Mouse (Mus musculus): ENCODE measurements around the gene Gm26938. TPM values are rescaled to one million over a fixed set of nuclear protein-coding genes. Genes with fewer than 3 reads are reported as not detected.

Gene Gm26938
- polyA plus RNA-seq, 1 experiment from 2014 or later = not detected

DNA sequence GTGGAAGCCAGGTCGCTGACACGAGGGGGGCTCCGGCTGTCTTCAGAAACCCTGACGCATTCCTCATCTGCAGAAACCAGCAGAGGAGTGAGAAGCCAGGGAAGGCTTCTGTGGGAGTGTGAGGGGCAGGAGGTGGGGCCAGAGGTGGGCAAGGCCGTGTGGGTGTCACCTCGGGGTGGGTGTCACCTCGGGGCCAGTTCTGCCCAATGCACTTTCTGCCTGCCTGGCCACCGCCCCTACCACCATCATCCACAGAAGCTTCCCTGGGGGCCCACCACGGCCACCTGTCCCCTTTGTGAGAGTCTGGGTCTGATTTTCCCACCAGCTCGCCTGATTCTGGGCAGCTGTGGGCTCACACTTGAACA, 13.1 kb downstream of the Gm26938 start:
- peaks cover 9% of the 10 kb centered on the region for H3K27me3 ChIP-seq (ENCODE audit: control insufficient read depth, insufficient read depth, low read length)
- no peak overlapping the region for H3K9ac ChIP-seq (replicated peaks; ENCODE audit: low read length)
- no peaks in the 10 kb centered on the region for H3K4me1 ChIP-seq (ENCODE audit: control insufficient read depth, insufficient read depth, low read length)
- 43% methylated on average over 10 of the region's 10 CpGs for WGBS
- no peaks in the 10 kb centered on the region for H3K36me3 ChIP-seq (replicated peaks; ENCODE audit: control insufficient read depth, insufficient read depth, low read depth, low read length)
- H3K9me3 ChIP-seq (replicated peaks; ENCODE audit: control insufficient read depth, low read length) = no peaks in the 10 kb centered on the region
- no peak overlapping the region for H3K4me3 ChIP-seq (ENCODE audit: low read depth, low read length)
- no peak for ATAC-seq (replicated peaks; ENCODE audit: insufficient number of reproducible peaks, low FRiP score, low TSS enrichment, low read depth)
- H3K27ac ChIP-seq (replicated peaks; ENCODE audit: low read depth, low read length) = no peak overlapping the region
- DNase-seq (ENCODE audit: low spot score) = no peak
- no peak overlapping the region for H3K4me2 ChIP-seq (ENCODE audit: low read depth, low read length)

DNA sequence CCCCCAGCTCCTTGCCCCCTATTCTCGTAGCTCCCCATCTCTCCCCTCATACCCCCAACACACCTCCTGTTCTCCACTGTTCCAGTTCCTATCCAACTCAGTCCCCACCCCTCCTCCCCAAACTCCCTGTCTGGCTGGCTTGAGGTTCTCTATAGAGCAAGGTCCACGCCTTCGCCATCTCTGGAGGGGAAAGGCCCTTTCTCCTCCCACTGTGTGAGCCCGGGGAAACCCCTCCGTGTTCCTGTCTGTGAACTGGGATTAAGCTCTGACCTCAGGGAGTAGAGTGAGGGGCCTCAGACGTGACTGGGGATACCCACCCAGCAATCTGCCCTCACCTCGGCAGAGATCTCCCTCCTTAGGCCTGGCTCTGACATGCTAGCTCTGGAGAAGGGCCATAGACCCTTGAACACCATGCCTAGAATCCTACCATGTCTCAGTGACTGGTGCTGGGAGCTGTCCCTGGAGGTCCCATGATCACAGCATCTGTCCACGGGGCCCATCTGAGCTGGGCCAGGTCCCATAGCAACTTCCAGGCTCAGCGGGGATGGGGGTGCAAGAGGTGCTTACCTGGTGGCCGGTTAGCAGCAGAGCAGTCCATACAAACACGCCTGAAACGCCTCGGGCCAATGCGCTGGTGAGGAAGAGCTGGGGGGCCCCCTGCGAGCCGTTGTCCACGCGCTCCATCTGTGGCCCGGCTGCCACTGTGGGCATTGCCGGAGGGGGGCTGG, 13.6 kb downstream of the Gm26938 start:
- DNase-seq (ENCODE audit: low spot score) (no peak), ATAC-seq (replicated peaks; ENCODE audit: insufficient number of reproducible peaks, low FRiP score, low TSS enrichment, low read depth) (no peak)
- no peak overlapping the region; the same call in 1 of the 2 replicates for H3K9ac ChIP-seq (replicated peaks; ENCODE audit: low read length)
- H3K27ac ChIP-seq (replicated peaks; ENCODE audit: low read depth, low read length) = no peak overlapping the region
- peaks cover 9% of the 10 kb centered on the region for H3K27me3 ChIP-seq (ENCODE audit: control insufficient read depth, insufficient read depth, low read length)
- no peaks in the 10 kb centered on the region for H3K4me1 ChIP-seq (ENCODE audit: control insufficient read depth, insufficient read depth, low read length)
- no peaks in the 10 kb centered on the region for H3K36me3 ChIP-seq (replicated peaks; ENCODE audit: control insufficient read depth, insufficient read depth, low read depth, low read length)
- H3K4me2 ChIP-seq (ENCODE audit: low read depth, low read length) = no peak overlapping the region
- WGBS = 69% methylated on average over 20 of the region's 20 CpGs
- no peaks in the 10 kb centered on the region for H3K9me3 ChIP-seq (replicated peaks; ENCODE audit: control insufficient read depth, low read length)
- H3K4me3 ChIP-seq (ENCODE audit: low read depth, low read length) = no peak overlapping the region

DNA sequence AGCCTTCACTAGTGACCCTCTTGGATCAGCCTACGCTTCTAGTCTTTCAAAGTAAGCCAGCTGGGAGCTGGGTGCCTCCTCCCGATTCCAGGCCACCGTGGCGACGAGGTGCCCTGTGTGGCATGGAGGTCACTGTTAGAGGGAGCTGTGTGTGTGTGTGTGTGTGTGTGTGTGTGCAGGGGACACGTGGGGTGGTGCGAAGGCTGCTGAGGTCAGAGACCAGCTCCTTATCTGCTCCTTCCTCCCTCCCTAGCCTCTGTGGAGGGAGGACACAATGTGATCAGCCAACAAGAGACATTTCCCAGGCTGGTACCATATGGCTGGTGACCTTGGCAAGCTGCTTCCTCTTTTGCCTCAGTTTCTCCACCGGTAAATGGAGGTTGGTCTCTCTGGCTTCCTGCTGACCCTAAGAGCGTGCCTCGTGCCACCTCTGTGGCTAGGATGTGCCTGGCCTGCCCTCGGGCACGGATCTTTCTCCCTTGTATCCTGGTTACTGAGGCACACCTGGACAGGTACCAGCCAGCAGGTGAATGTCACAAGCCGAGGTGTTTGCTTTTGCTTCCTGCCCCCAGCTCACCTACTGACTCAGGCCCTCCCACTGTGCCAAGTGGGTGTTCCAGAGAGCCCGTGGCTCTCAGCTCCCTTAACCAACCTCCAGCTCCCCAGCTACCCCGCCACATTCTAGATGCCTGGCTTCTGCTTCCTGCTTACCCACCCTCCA, 14.4 kb downstream of the Gm26938 start:
- ATAC-seq (replicated peaks; ENCODE audit: insufficient number of reproducible peaks, low FRiP score, low TSS enrichment, low read depth) (no peak), DNase-seq (ENCODE audit: low spot score) (no peak)
- H3K4me1 ChIP-seq (ENCODE audit: control insufficient read depth, insufficient read depth, low read length) = no peaks in the 10 kb centered on the region
- H3K27ac ChIP-seq (replicated peaks; ENCODE audit: low read depth, low read length) = no peak overlapping the region
- no peak overlapping the region for H3K9ac ChIP-seq (replicated peaks; ENCODE audit: low read length)
- H3K4me3 ChIP-seq (ENCODE audit: low read depth, low read length) = no peak overlapping the region
- no peak overlapping the region for H3K4me2 ChIP-seq (ENCODE audit: low read depth, low read length)
- no peaks in the 10 kb centered on the region for H3K36me3 ChIP-seq (replicated peaks; ENCODE audit: control insufficient read depth, insufficient read depth, low read depth, low read length)
- peaks cover 9% of the 10 kb centered on the region for H3K27me3 ChIP-seq (ENCODE audit: control insufficient read depth, insufficient read depth, low read length)
- no peaks in the 10 kb centered on the region for H3K9me3 ChIP-seq (replicated peaks; ENCODE audit: control insufficient read depth, low read length)
- 76% methylated on average over 15 of the region's 15 CpGs for WGBS

DNA sequence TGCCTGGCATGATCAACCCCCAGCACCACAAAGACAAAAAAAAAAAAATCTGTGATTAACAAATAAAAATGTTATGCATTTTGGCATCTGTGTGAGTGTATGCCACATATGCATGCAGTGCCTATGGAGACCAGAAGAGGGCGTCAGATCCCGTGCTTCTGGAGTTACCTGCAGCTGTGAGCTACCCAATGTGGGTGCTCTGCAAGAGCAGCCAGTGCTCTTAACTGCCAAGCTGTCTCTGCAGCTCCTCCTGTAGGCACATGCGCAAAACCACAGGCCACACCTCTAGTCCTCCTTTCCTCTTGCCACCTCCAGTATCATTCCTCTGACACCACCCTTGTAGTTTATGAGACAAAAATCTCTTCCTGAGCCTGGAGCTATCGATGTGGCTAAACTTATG, 16.8 kb downstream of the Gm26938 start:
- no peak for ATAC-seq (replicated peaks; ENCODE audit: insufficient number of reproducible peaks, low FRiP score, low TSS enrichment, low read depth)
- 57% methylated on average over 4 of the region's 4 CpGs for WGBS
- Histone ChIP-seq H3K36me3 (replicated peaks; ENCODE audit: control insufficient read depth, insufficient read depth, low read depth, low read length) (no peaks in the 10 kb centered on the region), H3K4me2 (ENCODE audit: low read depth, low read length) (no peak overlapping the region), H3K9me3 (replicated peaks; ENCODE audit: control insufficient read depth, low read length) (no peaks in the 10 kb centered on the region), H3K27ac (replicated peaks; ENCODE audit: low read depth, low read length) (no peak overlapping the region), H3K4me3 (ENCODE audit: low read depth, low read length) (no peak overlapping the region), H3K4me1 (ENCODE audit: control insufficient read depth, insufficient read depth, low read length) (no peaks in the 10 kb centered on the region; the same call in 1 of the 2 replicates), H3K27me3 (ENCODE audit: control insufficient read depth, insufficient read depth, low read length) (peaks cover 9% of the 10 kb centered on the region), H3K9ac (replicated peaks; ENCODE audit: low read length) (no peak overlapping the region)
- no peak for DNase-seq (ENCODE audit: low spot score)

DNA sequence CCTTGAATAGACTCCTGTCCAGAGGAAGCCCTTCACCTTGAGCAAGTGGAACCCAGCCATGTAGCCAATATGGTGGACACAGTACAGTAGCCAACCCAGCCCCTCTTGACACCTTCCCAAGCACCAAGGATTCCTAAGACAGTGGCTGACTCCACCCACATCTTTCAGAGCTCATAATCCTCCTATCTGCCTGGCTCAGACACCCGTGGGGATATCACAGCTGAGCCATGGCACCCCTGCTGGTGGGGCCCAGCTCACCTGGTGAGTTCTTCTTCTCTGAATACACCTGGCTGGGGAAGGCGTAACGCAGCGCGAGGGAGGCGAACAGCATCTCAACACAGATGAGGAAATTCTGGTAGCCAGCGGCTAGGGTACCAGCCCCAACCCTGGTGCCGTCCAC, 20.3 kb downstream of the Gm26938 start:
- WGBS = 89% methylated on average over 8 of the region's 8 CpGs
- Histone ChIP-seq H3K4me1 (ENCODE audit: control insufficient read depth, insufficient read depth, low read length) (no peaks in the 10 kb centered on the region; the same call in 1 of the 2 replicates), H3K9ac (replicated peaks; ENCODE audit: low read length) (no peak overlapping the region), H3K4me3 (ENCODE audit: low read depth, low read length) (no peak overlapping the region), H3K4me2 (ENCODE audit: low read depth, low read length) (no peak overlapping the region), H3K27me3 (ENCODE audit: control insufficient read depth, insufficient read depth, low read length) (no peaks in the 10 kb centered on the region), H3K36me3 (replicated peaks; ENCODE audit: control insufficient read depth, insufficient read depth, low read depth, low read length) (no peaks in the 10 kb centered on the region), H3K9me3 (replicated peaks; ENCODE audit: control insufficient read depth, low read length) (no peaks in the 10 kb centered on the region), H3K27ac (replicated peaks; ENCODE audit: low read depth, low read length) (no peak overlapping the region)
- DNase-seq (ENCODE audit: low spot score) = no peak
- ATAC-seq (replicated peaks; ENCODE audit: insufficient number of reproducible peaks, low FRiP score, low TSS enrichment, low read depth) = no peak

DNA sequence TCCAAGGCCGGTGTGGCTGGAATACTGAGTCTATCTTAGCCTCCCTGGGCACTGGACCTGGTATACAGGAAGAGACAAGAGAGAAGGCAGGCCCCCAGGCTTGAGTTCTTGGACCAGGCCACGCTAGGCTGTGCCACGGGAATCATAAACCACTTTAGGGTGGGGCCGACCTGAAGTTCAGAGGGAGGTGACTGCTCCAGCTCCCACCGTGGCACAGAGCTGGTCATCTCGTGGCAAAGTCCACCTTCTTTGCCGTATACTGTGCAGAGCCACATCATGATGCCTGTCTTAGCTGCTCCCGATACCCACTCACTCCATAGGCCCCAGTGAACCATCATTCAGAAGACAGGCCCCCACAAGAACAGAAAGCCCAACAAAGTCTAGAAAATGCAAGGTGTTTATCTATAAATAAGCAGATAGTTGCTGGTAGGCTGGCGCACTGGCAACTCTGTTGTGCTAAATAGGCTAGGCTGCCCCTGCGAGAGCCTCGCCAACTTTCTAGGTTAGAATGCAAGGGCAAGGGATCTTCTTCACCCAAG, 21.6 kb downstream of the Gm26938 start:
- Histone ChIP-seq H3K27ac (replicated peaks; ENCODE audit: low read depth, low read length) (no peak overlapping the region), H3K4me1 (ENCODE audit: control insufficient read depth, insufficient read depth, low read length) (no peaks in the 10 kb centered on the region; the same call in 1 of the 2 replicates), H3K4me2 (ENCODE audit: low read depth, low read length) (no peak overlapping the region), H3K36me3 (replicated peaks; ENCODE audit: control insufficient read depth, insufficient read depth, low read depth, low read length) (no peaks in the 10 kb centered on the region; the same call in 1 of the 2 replicates), H3K27me3 (ENCODE audit: control insufficient read depth, insufficient read depth, low read length) (no peaks in the 10 kb centered on the region), H3K4me3 (ENCODE audit: low read depth, low read length) (no peak overlapping the region), H3K9me3 (replicated peaks; ENCODE audit: control insufficient read depth, low read length) (no peaks in the 10 kb centered on the region), H3K9ac (replicated peaks; ENCODE audit: low read length) (no peak overlapping the region)
- ATAC-seq (replicated peaks; ENCODE audit: insufficient number of reproducible peaks, low FRiP score, low TSS enrichment, low read depth) = no peak
- no peak for DNase-seq (ENCODE audit: low spot score)
- WGBS = 91% methylated on average over 11 of the region's 11 CpGs

DNA sequence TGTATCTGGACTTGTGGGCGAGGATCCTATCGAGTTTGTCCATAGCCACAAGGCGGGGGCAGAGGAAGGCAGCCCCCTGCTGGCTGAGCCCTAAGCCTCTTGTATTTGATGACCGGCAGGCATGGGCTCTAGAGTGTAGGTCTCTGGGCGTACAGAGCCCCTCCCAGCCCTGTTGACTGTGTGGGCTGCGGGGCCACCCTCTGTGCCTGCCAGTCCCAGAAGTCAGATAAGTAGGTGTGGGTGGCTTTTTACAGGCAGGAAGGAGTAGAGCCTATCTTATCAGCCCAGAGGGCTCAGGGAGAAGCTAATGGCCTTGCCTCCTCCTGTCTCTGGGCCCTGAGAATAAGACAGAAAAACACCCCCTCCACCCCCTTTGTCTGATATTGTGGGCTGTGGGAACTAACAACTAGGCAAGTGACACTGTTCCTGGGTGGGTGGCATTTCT, 22.1 kb downstream of the Gm26938 start:
- 7% methylated on average over 6 of the region's 6 CpGs for WGBS
- no peak overlapping the region for H3K9ac ChIP-seq (replicated peaks; ENCODE audit: low read length)

More for the DNA sequence above, 22.1 kb downstream of the Gm26938 start:
- no peak overlapping the region for H3K4me3 ChIP-seq (ENCODE audit: low read depth, low read length)
- DNase-seq (ENCODE audit: low spot score) (peak; percentile 35), ATAC-seq (replicated peaks; ENCODE audit: insufficient number of reproducible peaks, low FRiP score, low TSS enrichment, low read depth) (peak; percentile 45; the same call in 1 of the 2 replicates)
- H3K4me1 ChIP-seq (ENCODE audit: control insufficient read depth, insufficient read depth, low read length) = no peaks in the 10 kb centered on the region; the same call in 1 of the 2 replicates
- H3K27ac ChIP-seq (replicated peaks; ENCODE audit: low read depth, low read length) = no peak overlapping the region
- no peaks in the 10 kb centered on the region for H3K27me3 ChIP-seq (ENCODE audit: control insufficient read depth, insufficient read depth, low read length)
- no peaks in the 10 kb centered on the region for H3K9me3 ChIP-seq (replicated peaks; ENCODE audit: control insufficient read depth, low read length)
- no peaks in the 10 kb centered on the region; the same call in 1 of the 2 replicates for H3K36me3 ChIP-seq (replicated peaks; ENCODE audit: control insufficient read depth, insufficient read depth, low read depth, low read length)
- no peak overlapping the region for H3K4me2 ChIP-seq (ENCODE audit: low read depth, low read length)

All from embryonic facial prominence, embryonic 11.5 days (tissue).